Mouse (Mus musculus): ENCODE measurements around the gene Ensa.

GRCm38 (mm10) chr3:95598734-95599133 lies 26.1 kb upstream of the Ensa start:
- TF ChIP-seq CTCF (IDR thresholded peaks at IDR 0.05; ENCODE audit: low read depth) (no peak), EP300 (IDR thresholded peaks at IDR 0.05; ENCODE audit: low read depth) (no peak)

All from heart, postnatal 0 days (tissue).